Mouse (Mus musculus): ENCODE results near the gene Plk3. TPM values are rescaled to one million over a fixed set of nuclear protein-coding genes. Genes with fewer than 3 reads are reported as not detected.

The Plk3 gene
- polyA plus RNA-seq, 1 experiment from 2014 or later: 17.7 TPM

DNA sequence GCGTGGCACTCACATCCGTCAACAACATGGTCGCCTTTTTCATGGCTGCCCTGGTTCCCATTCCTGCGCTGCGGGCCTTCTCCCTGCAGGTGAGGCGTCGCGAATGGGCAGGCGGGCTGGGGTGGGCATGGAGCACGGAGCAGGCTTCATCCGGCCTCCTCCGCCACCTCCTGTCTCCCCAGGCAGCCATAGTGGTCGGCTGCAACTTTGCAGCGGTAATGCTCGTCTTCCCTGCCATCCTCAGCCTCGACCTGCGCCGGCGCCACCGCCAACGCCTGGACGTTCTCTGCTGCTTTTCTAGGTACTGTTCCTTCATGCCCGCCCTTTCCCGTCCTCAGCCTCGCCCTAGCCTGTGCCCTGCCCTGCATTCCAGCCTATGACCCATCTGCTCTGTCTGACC is 24.4 kb downstream of the Plk3 start:
- WGBS: 94% methylated on average over 25 of the region's 25 CpGs
- Histone ChIP-seq H3K27me3 (no peaks in the 10 kb centered on the region), H3K4me1 (no peaks in the 10 kb centered on the region; the same call in 1 of the 2 replicates), H3K27ac (no peak overlapping the region), H3K4me3 (replicated peaks) (no peak overlapping the region), H3K9me3 (no peaks in the 10 kb centered on the region), H3K9ac (no peak overlapping the region), H3K4me2 (no peak overlapping the region), H3K36me3 (replicated peaks) (peaks cover 46% of the 10 kb centered on the region)
- ATAC-seq (ENCODE audit: low FRiP score): no peak

DNA sequence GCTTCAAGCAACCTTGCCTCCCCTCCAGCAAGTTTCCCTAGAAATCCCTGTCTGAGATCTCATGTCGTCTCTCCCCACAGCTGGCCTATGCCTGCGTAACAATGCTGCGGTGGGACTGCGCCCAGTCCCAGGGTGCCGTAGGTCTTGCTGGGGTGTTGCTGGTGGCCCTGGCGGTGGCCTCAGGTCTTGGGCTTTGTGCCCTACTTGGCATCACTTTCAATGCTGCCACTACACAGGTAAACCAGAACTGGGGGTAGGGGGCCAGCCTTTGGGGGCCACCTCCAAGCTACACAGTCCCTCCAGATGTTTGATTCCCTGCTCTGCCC is 25.3 kb downstream of the Plk3 start:
- Histone ChIP-seq H3K27me3 (no peaks in the 10 kb centered on the region), H3K9me3 (no peaks in the 10 kb centered on the region), H3K9ac (no peak overlapping the region), H3K27ac (no peak overlapping the region), H3K36me3 (replicated peaks) (peaks cover 50% of the 10 kb centered on the region), H3K4me3 (replicated peaks) (no peak overlapping the region), H3K4me1 (no peaks in the 10 kb centered on the region; the same call in 1 of the 2 replicates), H3K4me2 (no peak overlapping the region)
- ATAC-seq (ENCODE audit: low FRiP score): no peak
- 92% methylated on average over 6 of the region's 6 CpGs for WGBS

DNA sequence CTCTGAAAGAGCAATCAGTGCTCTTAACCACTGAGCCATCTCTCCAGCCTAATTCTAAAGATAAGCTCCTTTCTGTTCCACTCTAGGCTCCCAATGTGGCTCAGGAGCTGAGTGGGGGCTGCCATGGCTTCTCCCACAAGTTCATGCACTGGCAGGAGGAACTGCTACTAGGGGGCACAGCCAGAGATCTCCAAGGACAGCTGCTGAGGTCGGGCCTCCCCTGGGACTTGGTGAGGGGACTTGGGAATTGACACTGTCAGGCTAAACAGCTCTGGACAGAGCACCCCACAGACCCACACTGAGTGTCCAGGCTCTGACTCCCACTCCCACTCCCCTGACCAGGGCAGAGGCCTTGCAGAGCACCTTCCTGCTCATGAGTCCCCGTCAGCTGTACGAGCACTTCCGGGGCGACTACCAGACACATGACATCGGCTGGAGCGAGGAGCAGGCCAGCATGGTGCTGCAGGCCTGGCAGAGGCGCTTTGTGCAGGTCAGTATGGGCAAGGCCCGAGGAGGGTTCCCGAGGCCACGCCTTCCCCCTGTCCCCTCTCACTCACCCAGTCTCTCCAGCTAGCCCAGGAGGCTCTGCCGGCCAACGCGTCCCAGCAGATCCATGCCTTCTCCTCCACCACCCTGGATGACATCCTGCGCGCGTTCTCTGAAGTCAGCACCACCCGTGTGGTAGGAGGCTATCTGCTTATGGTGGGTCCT is 25.8 kb downstream of the Plk3 start:
- no peak overlapping the region for H3K4me3 ChIP-seq (replicated peaks)
- H3K4me1 ChIP-seq: no peaks in the 10 kb centered on the region; the same call in 1 of the 2 replicates
- H3K36me3 ChIP-seq (replicated peaks): peaks cover 48% of the 10 kb centered on the region
- H3K4me2 ChIP-seq: no peak overlapping the region
- no peaks in the 10 kb centered on the region for H3K9me3 ChIP-seq
- 91% methylated on average over 18 of the region's 18 CpGs for WGBS
- ATAC-seq (ENCODE audit: low FRiP score): no peak
- H3K27me3 ChIP-seq: no peaks in the 10 kb centered on the region
- no peak overlapping the region for H3K27ac ChIP-seq
- H3K9ac ChIP-seq: no peak overlapping the region

DNA sequence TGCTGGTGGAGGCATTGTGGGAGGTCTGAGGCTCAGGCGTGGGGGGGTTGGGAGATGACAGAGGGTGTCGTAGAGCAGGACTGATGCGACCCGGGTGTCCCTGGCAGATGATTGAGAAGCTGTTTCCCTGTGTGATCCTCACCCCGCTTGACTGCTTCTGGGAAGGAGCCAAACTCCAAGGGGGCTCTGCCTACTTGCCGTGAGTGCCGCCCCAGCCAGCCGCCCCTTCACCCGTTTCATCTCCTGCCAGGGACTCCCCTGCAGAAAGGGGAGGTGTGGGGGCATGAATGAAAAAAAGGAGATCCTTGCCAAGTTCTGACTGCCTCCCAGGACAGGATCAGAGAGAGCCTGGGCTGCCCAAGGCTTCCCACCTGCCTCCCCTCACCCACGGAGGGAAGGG is 28.6 kb downstream of the Plk3 start:
- Histone ChIP-seq H3K9me3 (no peaks in the 10 kb centered on the region), H3K27me3 (no peaks in the 10 kb centered on the region), H3K4me1 (no peaks in the 10 kb centered on the region; the same call in 1 of the 2 replicates), H3K27ac (no peak overlapping the region), H3K4me3 (replicated peaks) (no peak overlapping the region), H3K36me3 (replicated peaks) (peaks cover 34% of the 10 kb centered on the region), H3K9ac (no peak overlapping the region), H3K4me2 (no peak overlapping the region)
- no peak for ATAC-seq (ENCODE audit: low FRiP score)
- 67% methylated on average over 10 of the region's 10 CpGs for WGBS

DNA sequence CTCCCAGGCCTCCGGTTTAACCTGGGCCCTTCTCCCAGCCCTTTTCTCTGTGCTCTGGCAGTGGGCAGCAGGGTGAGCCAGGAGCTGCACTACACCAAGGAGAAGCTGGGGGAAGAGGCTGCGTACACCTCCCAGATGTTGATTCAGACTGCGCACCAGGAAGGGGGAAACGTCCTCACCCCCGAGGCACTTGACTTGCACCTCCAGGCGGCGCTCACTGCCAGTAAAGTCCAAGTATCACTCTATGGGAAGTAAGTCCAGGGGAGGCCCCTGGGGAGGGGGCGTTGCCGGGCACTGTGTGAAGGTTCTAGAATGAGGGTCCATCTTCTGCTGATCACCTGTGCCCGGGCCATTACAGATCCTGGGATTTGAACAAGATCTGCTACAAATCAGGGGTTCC is 29.1 kb downstream of the Plk3 start:
- WGBS: 82% methylated on average over 10 of the region's 10 CpGs
- H3K27me3 ChIP-seq: no peaks in the 10 kb centered on the region
- H3K4me2 ChIP-seq: no peak overlapping the region
- no peak overlapping the region for H3K9ac ChIP-seq
- H3K27ac ChIP-seq: no peak overlapping the region
- peaks cover 30% of the 10 kb centered on the region for H3K36me3 ChIP-seq (replicated peaks)
- H3K4me1 ChIP-seq: no peaks in the 10 kb centered on the region; the same call in 1 of the 2 replicates
- no peaks in the 10 kb centered on the region for H3K9me3 ChIP-seq
- ATAC-seq (ENCODE audit: low FRiP score): no peak
- H3K4me3 ChIP-seq (replicated peaks): no peak overlapping the region

DNA sequence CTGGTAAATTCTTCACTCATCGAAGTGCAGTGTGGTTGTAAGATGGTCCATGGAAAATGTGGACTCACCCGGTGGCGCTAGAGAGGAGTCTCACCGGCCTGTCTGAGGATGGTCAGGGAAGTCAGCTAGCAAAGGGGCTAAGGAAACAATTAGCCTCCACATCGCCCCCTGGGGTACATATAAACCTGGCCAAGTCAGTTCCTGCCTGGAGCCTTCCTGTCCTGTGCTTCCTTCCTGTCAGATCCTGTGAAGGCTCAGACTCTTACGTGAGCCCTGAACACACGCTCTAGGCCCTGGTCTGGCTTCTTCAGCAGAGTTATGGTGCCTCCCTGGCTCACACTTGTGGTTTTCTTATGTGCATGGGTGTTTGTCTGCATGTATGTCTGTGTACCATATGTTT is 32.5 kb downstream of the Plk3 start:
- Histone ChIP-seq H3K36me3 (replicated peaks) (0 out of 2 replicates have a peak, but pooled peaks cover 9% of the 10 kb centered on the region), H3K9ac (no peak overlapping the region), H3K4me1 (peaks cover 22% of the 10 kb centered on the region), H3K27me3 (peaks cover 22% of the 10 kb centered on the region), H3K9me3 (no peaks in the 10 kb centered on the region), H3K27ac (no peak overlapping the region), H3K4me3 (replicated peaks) (no peak overlapping the region), H3K4me2 (no peak overlapping the region)
- no peak for ATAC-seq (ENCODE audit: low FRiP score)
- 44% methylated on average over 7 of the region's 7 CpGs for WGBS

DNA sequence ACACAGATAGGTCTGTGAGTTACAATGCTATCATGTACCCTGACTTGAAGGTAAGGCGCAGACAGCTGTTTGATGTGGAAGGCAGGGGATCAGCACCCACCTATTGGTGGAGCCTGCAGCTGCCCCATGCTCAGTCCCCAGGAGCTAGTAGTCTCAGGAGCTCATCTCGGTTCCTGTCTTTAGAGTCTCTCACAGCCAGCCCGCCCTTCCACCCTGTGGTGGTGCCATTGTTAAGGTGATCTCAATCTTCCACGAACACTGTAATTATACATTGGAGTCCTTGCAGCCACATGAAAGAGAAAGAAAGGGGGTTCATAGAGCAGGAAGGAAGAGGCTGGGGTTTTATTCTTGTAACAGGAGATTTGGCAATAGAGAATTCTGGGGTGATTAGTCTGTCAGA is 33.7 kb downstream of the Plk3 start:
- Histone ChIP-seq H3K27me3 (peaks cover 22% of the 10 kb centered on the region), H3K9ac (no peak overlapping the region), H3K9me3 (no peaks in the 10 kb centered on the region), H3K4me3 (replicated peaks) (no peak overlapping the region), H3K36me3 (replicated peaks) (0 out of 2 replicates have a peak, but pooled peaks cover 7% of the 10 kb centered on the region), H3K4me2 (no peak overlapping the region), H3K27ac (no peak overlapping the region), H3K4me1 (peaks cover 32% of the 10 kb centered on the region)
- ATAC-seq (ENCODE audit: low FRiP score): no peak
- WGBS: 67% methylated on average over 4 of the region's 4 CpGs

DNA sequence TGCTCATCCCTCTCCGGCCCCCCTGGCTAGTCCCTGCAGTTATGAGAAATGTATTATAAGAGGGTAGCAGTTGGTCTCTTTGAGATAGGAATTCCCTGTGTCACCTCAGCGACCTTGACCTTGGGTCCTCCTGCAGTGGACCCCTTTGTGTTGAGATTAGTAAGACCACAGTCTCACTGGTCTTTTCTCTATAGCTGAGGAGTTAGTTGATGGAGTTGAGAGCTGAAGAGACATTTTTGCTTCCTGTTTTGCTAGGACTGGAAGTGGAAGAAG is 35.1 kb downstream of the Plk3 start:
- no peaks in the 10 kb centered on the region for H3K9me3 ChIP-seq
- H3K4me1 ChIP-seq: peaks cover 32% of the 10 kb centered on the region
- no peak overlapping the region for H3K9ac ChIP-seq
- H3K36me3 ChIP-seq (replicated peaks): 0 out of 2 replicates have a peak, but pooled peaks cover 2% of the 10 kb centered on the region
- 64% methylated on average over 2 of the region's 2 CpGs for WGBS
- no peak for ATAC-seq (ENCODE audit: low FRiP score)
- H3K4me3 ChIP-seq (replicated peaks): no peak overlapping the region
- peaks cover 33% of the 10 kb centered on the region for H3K27me3 ChIP-seq
- H3K27ac ChIP-seq: no peak overlapping the region
- H3K4me2 ChIP-seq: no peak overlapping the region

DNA sequence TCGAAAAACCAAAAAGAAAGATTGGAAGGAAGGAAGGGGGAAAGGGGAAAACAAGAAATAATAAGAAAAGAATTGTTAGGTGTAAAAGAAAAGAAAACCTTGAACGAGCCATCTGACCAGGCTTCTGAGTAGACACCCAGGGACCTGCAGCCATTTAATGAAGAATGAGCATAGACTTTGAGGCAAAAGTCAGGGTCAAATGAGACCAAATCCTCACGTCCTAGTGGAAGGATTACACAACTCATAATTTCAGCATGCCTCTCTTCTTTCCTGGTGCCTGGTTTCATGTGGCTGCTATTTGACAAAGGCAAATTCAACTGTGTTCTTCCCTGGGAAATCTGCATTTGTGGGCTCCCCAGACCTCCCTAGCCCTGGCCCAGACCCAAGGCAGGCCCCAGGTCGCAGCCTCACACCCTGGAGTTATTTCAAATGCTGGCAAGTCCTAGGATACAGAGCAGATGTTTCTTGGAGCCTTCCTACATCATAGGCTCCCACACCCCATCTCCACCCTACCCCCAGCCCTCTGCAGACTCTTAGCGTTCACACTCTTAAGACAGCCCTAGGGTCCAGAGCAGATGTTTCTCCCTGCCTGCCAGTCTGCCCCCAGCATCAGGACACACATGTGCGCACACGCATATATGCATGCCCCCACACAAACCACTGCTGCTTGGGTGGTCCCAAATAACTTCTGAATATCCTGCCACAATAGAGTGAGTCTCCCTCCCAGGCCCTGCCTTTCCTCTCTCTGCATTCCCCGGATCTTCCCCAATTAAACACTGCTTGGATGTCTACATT is 35.6 kb downstream of the Plk3 start:
- Histone ChIP-seq H3K27me3 (peaks cover 33% of the 10 kb centered on the region), H3K4me3 (replicated peaks) (peak overlapping the region; percentile 55; the same call in 1 of the 2 replicates)

DNA sequence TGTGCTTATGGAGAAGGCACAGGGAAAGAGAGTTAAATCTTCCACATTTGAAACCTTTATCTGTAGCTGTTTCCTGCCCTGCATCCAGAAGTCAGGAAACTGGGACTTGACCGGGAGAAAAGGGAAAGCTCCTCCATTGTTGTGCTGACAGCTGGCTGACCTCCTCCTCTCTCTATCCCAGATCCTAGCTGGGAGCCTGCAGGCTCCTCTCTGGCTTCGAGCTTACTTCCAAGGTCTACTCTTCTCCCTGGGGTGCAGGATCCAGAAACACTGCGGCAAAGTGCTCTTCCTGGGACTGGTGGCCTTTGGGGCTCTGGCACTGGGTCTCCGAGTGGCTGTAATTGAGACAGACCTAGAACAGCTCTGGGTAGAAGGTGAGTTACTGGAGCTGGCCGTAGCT is 37.1 kb downstream of the Plk3 start:
- Histone ChIP-seq H3K9me3 (no peaks in the 10 kb centered on the region), H3K27me3 (peaks cover 33% of the 10 kb centered on the region), H3K9ac (peak overlapping the region; percentile 58), H3K36me3 (replicated peaks) (0 out of 2 replicates have a peak, but pooled peaks cover 2% of the 10 kb centered on the region), H3K4me2 (peak overlapping the region; percentile 84), H3K4me1 (peaks cover 32% of the 10 kb centered on the region), H3K4me3 (replicated peaks) (peak overlapping the region; percentile 55), H3K27ac (0 out of 2 replicates have a peak overlapping the region, but pooled peaks have one; percentile 47)
- no peak for ATAC-seq (ENCODE audit: low FRiP score)
- WGBS: 14% methylated on average over 5 of the region's 5 CpGs

More for the DNA sequence above, 35.6 kb downstream of the Plk3 start:
- 59% methylated on average over 8 of the region's 8 CpGs for WGBS
- no peak overlapping the region; the same call in 1 of the 2 replicates for H3K9ac ChIP-seq
- 0 out of 2 replicates have a peak, but pooled peaks cover 2% of the 10 kb centered on the region for H3K36me3 ChIP-seq (replicated peaks)
- ATAC-seq (ENCODE audit: low FRiP score): no peak
- H3K9me3 ChIP-seq: no peaks in the 10 kb centered on the region
- peak overlapping the region; percentile 63 for H3K27ac ChIP-seq
- peak overlapping the region; percentile 84 for H3K4me2 ChIP-seq
- peaks cover 32% of the 10 kb centered on the region for H3K4me1 ChIP-seq

DNA sequence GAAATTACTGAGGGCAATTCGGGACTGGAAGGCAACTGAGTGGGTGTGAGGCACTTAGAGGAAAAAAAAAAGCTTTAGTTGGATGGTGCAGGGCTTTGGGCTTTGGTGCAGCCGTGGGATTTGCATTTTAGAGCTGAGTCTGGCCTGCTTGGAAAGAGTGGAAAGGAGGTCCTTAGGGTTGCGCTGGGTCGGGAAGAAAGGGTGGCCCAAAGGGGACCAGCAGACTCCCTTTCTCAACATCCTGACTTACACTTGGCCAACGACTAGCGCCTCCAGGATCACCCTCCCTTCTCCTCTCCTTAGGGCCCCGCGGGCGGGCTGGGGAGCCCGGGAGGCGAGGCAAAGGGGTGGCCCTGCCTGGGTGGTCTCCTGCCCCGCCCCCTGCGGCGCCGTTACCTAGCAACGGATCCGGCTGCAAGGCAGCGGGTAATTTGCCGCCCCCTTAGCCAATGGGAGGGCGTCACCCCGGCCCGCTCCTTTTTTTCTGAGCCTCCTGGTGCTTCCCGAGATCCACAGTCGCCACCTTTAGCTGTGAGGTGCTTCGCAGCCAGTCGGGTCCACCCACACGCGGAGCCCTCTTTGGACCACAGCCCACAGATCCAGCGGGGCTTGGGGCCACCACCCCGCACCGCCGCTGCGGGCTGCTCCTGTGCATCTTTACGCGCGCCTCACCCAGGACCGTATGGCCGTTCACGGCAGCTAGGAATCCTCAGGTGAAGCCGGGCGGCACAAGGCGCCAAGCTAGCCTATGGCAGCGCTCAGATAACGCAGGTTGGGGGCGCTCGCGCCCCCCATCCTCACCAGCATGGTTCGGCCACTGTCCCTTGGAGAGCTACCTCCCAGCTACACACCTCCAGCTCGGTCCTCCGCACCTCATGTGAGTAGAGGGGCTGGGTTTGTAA is 38.0 kb downstream of the Plk3 start, which contains the start of gene Ptch2:
Gene Ptch2 (plus strand): TSS at position 525 of the 902 bp plus-strand sequence.
- H3K27me3 ChIP-seq: peaks cover 33% of the 10 kb centered on the region

More for the DNA sequence above, 38.0 kb downstream of the Plk3 start, which contains the start of gene Ptch2:
- WGBS: under 1% methylated on average over 49 of the region's 50 CpGs
- no peaks in the 10 kb centered on the region for H3K36me3 ChIP-seq (replicated peaks)
- no peaks in the 10 kb centered on the region for H3K9me3 ChIP-seq
- peaks cover 32% of the 10 kb centered on the region for H3K4me1 ChIP-seq
- H3K4me3 ChIP-seq (replicated peaks): peak within 1 kb of the TSS; percentile 55
- peak within 1 kb of the TSS; percentile 75 for H3K27ac ChIP-seq
- peak; percentile 93 for ATAC-seq (ENCODE audit: low FRiP score)
- peak within 1 kb of the TSS; percentile 58 for H3K9ac ChIP-seq
- H3K4me2 ChIP-seq: peak within 1 kb of the TSS; percentile 84
